Mouse (Mus musculus) cerebellum, adult 2 months (tissue): ENCODE results near the gene Lsp1. TPM values are rescaled to one million over a fixed set of nuclear protein-coding genes. Genes with fewer than 3 reads are reported as not detected.

ENCODE experiments used
- DNase-seq, 2 experiments: peaks; one replicate each; pipeline ENCODE4 v3.0.0; 2021
- H3K27ac ChIP-seq: fragments of 200-500 bp; 2 replicates; pipeline ENCODE4 v1.5.1; 2012; ENCODE audit warnings: low read length, control low read depth, inconsistent platforms; ENCODE audit not compliant: insufficient read depth
- H3K27me3 ChIP-seq: fragments of 200-500 bp; 2 replicates; pipeline ENCODE4 v1.6.1; 2012; ENCODE audit warnings: inconsistent platforms, mild to moderate bottlenecking, low read length, moderate library complexity; ENCODE audit not compliant: control insufficient read depth, insufficient read depth
- H3K4me1 ChIP-seq: fragments of 200-500 bp; 2 replicates; pipeline ENCODE4 v1.6.1; 2011; ENCODE audit warnings: low read length; ENCODE audit not compliant: control insufficient read depth, insufficient read depth
- H3K4me3 ChIP-seq: fragments of 200-500 bp; replicated peaks from 2 replicates; pipeline ENCODE3; 2011; ENCODE audit warnings: mild to moderate bottlenecking, low read depth, low read length, control low read depth; ENCODE audit not compliant: insufficient read depth
- CTCF ChIP-seq: fragments of 200-500 bp; IDR thresholded peaks from 2 replicates; pipeline ENCODE4 v1.5.1; 2011; ENCODE audit warnings: low read depth, mild to moderate bottlenecking, control low read depth, low read length, moderate library complexity, borderline replicate concordance; ENCODE audit not compliant: insufficient read depth
- POLR2A ChIP-seq: fragments of 200-500 bp; IDR thresholded peaks from 2 replicates; pipeline ENCODE4 v1.6.1; 2011; ENCODE audit warnings: low read length, control low read depth, borderline replicate concordance; ENCODE audit not compliant: insufficient read depth
- WGBS: fragments of 180-500 bp; shearing (Covaris S2); methylation state at CpG from one replicate; pipeline ENCODE4 v1.1.7; 2018; 5-methylcytosine and 5-hydroxymethylcytosine counted together
- polyA plus RNA-seq: library from polyadenylated mRNA; depleted of rRNA; stranded (reverse); fragments of >200 nt; gene quantifications from 2 replicates; pipeline ENCODE4 v1.2.3, GENCODE M21; 2012

Gene Lsp1
- polyA plus RNA-seq, 1 experiment = 5.9 TPM

GRCm38 (mm10) chr7:142445324-142445723 lies 15.3 kb upstream of the Lsp1 start:
- TF ChIP-seq POLR2A = no peak
- no peak for TF ChIP-seq CTCF
- DNase-seq = no peak
- no peaks in the 10 kb centered on the region for H3K27me3 ChIP-seq
- WGBS = 87% methylated on average over 6 of the region's 6 CpGs
- H3K27ac ChIP-seq = no peak overlapping the region
- H3K4me1 ChIP-seq = peaks cover 2% of the 10 kb centered on the region; the same call in 1 of the 2 replicates
- H3K4me3 ChIP-seq = no peak overlapping the region

GRCm38 (mm10) chr7:142446264-142446663 lies 14.3 kb upstream of the Lsp1 start:
- no peak for TF ChIP-seq CTCF
- TF ChIP-seq POLR2A = no peak
- 87% methylated on average over 4 of the region's 4 CpGs for WGBS
- Histone ChIP-seq H3K4me1 (no peaks in the 10 kb centered on the region), H3K4me3 (no peak overlapping the region), H3K27me3 (no peaks in the 10 kb centered on the region), H3K27ac (no peak overlapping the region)
- no peak for DNase-seq

- Histone ChIP-seq H3K27me3 (no peaks in the 10 kb centered on the region), H3K4me1 (no peaks in the 10 kb centered on the region), H3K27ac (no peak overlapping the region), H3K4me3 (no peak overlapping the region)
- no peak for TF ChIP-seq CTCF
- TF ChIP-seq POLR2A = no peak
- WGBS = 55% methylated on average over 6 of the region's 6 CpGs
- DNase-seq = peak in 1 of 2 experiments; percentile 4
Observed at GRCm38 (mm10) chr7:142449038-142449617, 11.5 kb upstream of the Lsp1 start.

- no peak overlapping the region for H3K4me3 ChIP-seq
- WGBS = 82% methylated on average over 1 of the region's 1 CpGs
- peaks cover 10% of the 10 kb centered on the region; the same call in 1 of the 2 replicates for H3K4me1 ChIP-seq
- no peaks in the 10 kb centered on the region for H3K27me3 ChIP-seq
- H3K27ac ChIP-seq = no peak overlapping the region
- no peak for DNase-seq
- TF ChIP-seq CTCF = no peak
- TF ChIP-seq POLR2A = no peak
Observed at GRCm38 (mm10) chr7:142454706-142455105, 5.9 kb upstream of the Lsp1 start.

GRCm38 (mm10) chr7:142455251-142455650 lies 5.4 kb upstream of the Lsp1 start:
- peaks cover 10% of the 10 kb centered on the region; the same call in 1 of the 2 replicates for H3K4me1 ChIP-seq
- no peak for TF ChIP-seq POLR2A
- no peak for TF ChIP-seq CTCF
- no peak overlapping the region for H3K4me3 ChIP-seq
- 69% methylated on average over 2 of the region's 2 CpGs for WGBS
- peak in 1 of 2 experiments; percentile 10 for DNase-seq
- no peak overlapping the region for H3K27ac ChIP-seq
- H3K27me3 ChIP-seq = no peaks in the 10 kb centered on the region

- Histone ChIP-seq H3K27me3 (no peaks in the 10 kb centered on the region), H3K27ac (peak overlapping the region; percentile 78), H3K4me3 (no peak overlapping the region), H3K4me1 (peaks cover 10% of the 10 kb centered on the region; the same call in 1 of the 2 replicates)
- no peak for DNase-seq
- WGBS = 26% methylated on average over 3 of the region's 3 CpGs
- TF ChIP-seq POLR2A (no peak), CTCF (no peak)
Observed at GRCm38 (mm10) chr7:142456806-142457205, 3.8 kb upstream of the Lsp1 start.

GRCm38 (mm10) chr7:142457227-142457811 lies 3.3 kb upstream of the Lsp1 start:
- H3K4me3 ChIP-seq = no peak overlapping the region
- peak; percentile 81 to 87 for DNase-seq
- H3K27me3 ChIP-seq = no peaks in the 10 kb centered on the region
- peaks cover 10% of the 10 kb centered on the region; the same call in 1 of the 2 replicates for H3K4me1 ChIP-seq
- 3% methylated on average over 3 of the region's 3 CpGs for WGBS
- H3K27ac ChIP-seq = peak overlapping the region; percentile 78
- no peak for TF ChIP-seq POLR2A
- TF ChIP-seq CTCF = no peak

GRCm38 (mm10) chr7:142458026-142458425 lies 2.6 kb upstream of the Lsp1 start:
- H3K27me3 ChIP-seq = no peaks in the 10 kb centered on the region
- DNase-seq = peak in 1 of 2 experiments; percentile 22
- 30% methylated on average over 2 of the region's 2 CpGs for WGBS
- H3K4me1 ChIP-seq = peaks cover 14% of the 10 kb centered on the region
- peak overlapping the region; percentile 78 for H3K27ac ChIP-seq
- no peak for TF ChIP-seq POLR2A
- no peak for TF ChIP-seq CTCF
- no peak overlapping the region for H3K4me3 ChIP-seq
